Mouse (Mus musculus): ENCODE results near the gene Gimap9. TPM values are rescaled to one million over a fixed set of nuclear protein-coding genes. Genes with fewer than 3 reads are reported as not detected.

The Gimap9 gene
- 100 to 1,000 TPM; 236 to 293 (median 290) TPM for polyA plus RNA-seq (2017; shearing (Covaris generic))

DNA sequence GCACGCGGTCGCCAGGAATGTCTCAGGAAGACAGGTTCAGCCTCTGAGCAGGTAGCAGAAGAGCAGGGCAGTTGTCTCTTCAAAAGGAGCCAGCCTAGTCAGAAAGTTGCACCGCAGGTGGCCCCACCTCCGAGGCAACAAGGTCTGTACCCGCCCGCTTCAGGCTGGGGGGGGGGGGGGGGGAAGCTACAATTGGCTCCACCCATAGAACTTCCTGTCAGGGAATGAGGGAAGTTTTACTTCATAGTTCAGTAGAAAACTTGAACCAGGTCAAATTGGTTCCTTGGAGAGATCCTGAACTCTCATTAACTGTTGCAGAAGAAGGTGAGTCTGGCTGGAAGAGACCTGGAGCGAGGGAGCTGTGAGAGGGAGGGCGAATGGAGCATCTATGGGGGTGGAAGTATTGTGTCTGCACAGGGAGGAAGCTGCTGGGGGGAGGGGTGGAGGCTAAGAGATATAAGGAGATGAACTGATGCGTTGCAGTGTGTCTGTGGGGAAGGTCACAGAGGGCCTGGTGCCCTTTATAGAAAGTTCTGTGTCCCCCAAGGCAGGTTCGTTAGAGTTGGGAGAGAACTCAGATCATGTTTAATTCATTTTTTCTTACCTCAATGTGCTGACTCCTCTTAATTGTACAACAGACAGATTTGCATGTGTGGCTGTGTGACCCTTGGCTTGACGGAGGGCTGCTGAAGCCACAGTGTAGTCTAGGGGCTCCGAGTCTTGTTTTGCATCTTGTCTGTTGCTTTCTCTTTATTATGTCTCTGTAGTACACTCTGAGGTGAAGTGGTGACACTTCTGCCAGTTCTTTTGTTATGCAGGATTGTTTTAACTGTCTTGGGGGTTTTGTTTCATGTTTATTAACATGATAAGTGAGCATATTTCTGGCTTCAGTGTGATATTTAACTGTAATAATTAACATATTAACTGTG lies at the start of gene Gimap9:
Gimap9 (plus strand) TSS at position 199 of the 929 bp plus-strand sequence.
- peak; percentile 58 for ATAC-seq

DNA sequence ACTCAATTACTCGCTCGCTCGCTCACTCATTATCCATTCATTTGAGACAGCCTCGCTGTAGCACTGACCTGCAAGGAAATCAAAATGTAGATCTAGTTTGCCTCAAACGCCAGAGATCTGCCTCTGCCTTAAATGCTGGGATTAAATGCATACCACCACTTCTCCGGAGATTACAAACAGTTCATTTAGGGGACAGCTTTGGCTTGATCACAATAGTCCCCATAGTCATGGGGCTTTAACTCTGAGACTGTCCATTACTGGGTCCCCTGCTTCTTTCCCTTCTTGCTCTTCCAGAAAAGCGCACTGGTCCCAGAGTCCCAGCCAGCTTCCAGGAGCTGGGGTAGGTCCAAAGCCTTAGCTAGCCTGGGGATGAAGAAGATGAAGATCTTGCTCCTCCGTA lies 49.5 kb upstream of the Gimap9 start, which contains the start of gene AI854703:
AI854703 (plus strand) TSS at position 301 of the 400 bp plus-strand sequence.
- no peak for ATAC-seq

DNA sequence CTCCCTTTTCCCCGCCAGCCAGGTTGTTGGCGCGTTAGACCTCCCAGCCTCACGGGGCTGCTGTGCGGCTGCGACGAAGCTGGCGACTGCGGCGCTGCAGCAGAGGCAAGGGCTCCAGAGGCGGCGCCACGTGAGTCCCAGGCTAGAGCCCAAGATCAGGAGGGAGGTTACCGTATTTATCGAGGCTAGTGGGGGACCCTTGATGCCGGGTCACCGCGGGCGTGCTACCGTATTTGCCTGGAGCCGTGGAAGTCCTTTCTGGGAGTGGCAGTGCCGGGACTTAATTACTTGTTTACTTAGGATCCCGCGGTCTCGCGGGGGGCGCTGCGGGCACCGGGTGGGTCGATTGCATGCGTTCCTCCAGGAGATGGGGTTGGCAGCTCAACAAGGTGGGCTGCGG lies 48.9 kb upstream of the Gimap9 start:
- peak; percentile 46 for ATAC-seq

DNA sequence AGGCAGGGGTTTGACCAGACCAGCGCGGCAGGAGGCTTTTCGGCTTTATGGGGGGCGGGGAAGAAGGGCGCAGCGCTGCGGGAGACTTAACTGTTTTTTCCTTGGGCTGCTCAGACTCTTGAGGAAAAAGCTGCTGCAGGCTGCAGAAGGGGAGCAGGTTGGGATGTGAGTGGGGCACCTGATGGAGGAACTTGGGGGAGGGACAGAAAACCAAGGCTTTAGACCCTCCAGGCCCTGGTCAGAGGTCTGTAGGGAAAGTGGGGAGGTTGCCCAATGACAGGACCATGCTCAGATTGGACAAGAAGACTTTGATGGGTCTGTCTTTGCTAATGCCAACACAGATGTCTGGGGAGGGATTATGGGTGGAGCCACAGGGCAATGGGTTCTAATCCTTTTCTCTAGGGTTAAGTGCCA lies 48.4 kb upstream of the Gimap9 start:
- ATAC-seq = no peak

DNA sequence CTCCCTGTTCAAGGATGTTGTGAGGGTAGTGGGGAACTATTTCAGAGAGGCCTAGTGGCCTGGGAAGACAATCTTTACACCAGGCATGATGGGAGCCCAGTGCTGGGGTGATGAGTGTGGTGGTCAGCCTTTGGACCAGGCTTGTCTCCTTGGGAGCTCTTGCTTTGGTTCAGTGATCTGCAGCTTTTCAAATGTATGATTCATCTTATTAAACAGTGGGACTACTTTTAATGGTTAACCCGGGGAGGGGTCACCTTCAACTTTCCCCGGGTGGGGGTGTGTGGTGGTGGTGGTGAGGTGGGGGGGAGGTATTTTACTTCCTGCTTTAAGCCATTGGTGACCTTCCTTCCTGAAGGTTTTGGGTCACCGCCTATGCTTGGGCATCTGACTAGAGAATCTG lies 47.6 kb upstream of the Gimap9 start:
- no peak for ATAC-seq

DNA sequence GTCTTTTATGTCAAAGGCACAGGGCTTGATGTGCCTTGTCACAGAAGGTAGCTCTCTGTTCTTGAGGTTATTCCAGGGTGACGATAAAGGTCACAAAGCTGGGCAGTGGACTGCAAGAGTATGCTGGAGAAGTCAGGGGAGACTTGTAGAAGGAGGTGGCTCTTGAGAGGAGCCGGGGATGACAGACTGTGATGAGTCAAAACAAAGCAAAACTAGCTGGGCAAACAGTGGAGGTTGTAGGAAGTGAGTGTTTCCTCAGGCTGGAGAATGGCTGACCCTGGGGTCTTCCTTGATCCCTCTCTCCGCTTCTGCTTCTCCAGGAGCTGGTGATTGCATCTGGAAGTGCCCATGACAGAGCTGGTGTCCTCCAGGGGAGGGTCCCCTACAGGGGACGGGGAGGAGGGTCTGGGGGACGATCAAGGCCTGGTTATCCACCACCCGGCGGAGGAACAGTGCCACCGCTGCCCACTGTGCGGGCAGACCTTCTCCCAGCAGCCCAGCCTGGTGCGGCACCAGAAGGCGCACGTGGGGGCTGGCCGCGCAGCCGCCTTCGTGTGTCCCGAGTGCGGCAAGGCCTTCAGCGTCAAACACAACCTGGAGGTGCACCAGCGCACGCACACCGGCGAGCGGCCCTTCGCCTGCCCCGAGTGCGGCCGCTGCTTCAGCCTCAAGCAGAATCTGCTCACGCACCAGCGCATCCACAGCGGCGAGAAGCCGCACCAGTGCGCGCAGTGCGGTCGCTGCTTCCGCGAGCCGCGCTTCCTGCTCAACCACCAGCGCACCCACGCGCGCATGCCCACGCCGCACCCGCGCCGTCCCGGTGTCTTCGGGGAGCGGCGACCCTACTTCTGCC lies 46.9 kb upstream of the Gimap9 start:
- ATAC-seq = peak; percentile 67

DNA sequence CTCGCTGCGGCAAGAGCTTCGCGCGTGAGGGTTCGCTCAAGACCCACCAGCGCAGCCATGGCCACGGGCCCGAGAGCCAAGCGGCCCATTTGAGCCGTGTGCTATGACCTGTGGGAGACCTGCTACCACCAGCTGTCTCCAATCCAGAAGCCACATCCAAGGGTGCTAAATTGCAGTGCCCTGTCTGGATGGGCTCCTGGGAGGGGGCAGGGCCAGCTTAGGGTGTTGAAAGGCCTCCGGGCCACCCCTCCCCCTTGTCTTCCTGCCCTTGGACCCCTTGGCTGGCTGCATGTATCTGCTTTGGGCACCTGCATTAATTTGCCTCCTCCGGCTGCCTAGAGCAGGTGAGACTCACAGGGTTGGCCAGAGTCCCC lies 46.3 kb upstream of the Gimap9 start:
- peak; percentile 27 for ATAC-seq

DNA sequence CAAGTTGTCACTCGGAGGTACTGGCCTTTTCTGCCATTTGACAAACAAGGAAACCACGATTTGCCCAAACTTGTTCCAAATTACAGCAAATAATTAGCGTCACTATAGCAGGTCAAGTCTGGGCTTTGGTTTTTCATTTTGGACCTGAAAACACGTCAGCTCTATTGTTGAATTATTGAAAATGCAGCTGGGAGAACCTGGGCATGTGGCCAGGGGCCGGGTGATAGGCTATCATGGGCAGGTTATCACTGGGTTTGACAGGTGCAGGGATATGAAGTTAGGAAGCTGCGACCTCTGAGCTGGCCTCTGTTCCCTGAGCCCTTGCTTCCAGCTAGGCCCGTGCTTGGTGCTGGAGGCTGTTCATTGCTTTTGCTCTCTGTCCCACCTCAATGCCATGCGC lies 45.1 kb upstream of the Gimap9 start:
- no peak for ATAC-seq

DNA sequence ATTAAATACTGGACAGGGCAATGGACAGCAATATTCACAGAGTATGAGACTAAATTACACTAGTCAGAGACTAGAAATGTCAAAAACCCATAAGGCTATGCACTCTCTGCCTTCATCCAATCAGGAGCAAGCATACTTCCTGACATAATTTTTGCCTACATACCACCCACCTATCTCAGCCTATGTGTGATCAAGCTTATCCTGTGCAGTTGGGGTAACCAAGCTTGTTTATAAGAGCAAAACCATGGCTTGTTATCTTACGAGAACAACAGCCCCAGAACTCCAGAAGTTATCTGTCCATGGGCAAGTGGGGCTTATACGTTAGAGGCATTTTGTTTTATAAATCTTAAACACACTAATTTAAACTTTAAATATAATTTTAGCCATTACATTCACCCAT lies 40.8 kb upstream of the Gimap9 start:
- no peak for ATAC-seq

DNA sequence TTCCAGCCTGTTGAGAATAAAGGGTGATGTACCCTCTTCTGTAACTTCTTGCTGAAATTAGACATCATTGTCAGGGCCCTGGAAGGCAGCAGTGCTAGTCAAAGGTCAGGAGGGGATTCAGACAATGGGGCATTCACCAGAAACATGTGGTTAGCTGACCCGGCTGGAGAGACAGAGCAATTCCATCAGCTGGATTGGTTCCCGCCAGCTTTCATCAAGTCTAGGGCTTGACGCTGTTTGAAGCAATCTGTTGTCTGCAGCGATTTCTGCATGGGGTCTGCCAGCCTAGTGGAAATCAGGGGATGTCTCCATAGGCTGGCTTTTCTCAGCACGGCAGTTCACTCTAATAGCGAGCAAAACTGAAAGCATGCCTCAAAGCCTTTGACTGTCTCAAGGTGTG lies 39.4 kb upstream of the Gimap9 start:
- no peak for ATAC-seq

DNA sequence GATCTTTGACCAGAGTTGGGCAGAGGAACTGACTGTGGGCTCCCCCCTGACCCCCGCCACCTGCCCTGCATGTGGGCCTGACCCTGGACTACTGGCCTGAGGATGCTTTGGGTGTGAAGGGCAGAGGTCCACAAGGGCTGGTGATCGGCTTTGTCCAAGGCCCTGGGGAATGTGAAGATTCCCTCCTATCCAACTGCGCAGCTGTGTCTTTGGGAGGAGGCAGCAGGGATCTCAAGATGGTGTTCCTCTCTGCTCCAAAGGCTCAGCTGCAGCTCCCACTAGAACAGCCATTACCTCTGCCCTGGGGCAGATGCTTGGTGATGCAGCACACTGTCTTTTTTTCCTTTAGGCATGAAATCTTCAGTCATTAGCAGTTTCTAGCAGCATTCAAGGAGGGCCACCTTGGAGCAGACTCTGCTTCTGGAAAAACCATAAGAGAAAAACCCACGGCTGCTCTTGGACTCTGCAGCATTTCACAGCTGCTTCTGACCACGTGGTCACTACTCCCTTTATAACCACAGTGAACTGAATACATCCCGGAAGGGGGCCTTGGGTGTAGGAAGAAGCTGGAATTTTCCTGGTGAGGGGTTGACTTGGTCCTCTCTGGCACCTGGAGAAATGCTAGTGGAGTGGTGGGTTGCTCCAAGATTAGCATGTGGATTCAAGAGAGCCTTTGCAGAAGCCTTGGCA lies 38.0 kb upstream of the Gimap9 start:
- ATAC-seq = no peak

DNA sequence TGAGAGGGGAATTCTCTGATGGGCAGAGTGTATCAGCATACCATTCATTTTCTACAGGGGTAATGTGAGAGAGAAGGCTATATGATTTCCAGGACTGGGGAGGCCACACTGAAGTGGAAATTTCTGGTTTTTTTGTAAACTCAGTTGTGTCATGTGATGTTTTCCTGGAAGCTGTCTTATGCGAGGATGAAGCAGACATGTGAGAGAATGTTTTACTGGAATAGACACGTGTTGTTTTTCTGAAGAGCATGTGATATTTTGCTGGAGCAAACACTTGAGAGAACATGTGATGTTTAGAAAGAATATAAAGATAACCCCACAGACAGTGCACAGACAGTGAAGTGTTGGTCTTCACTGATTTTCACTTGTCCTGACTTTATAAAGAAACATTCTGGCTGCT lies 37.4 kb upstream of the Gimap9 start:
- no peak for ATAC-seq

DNA sequence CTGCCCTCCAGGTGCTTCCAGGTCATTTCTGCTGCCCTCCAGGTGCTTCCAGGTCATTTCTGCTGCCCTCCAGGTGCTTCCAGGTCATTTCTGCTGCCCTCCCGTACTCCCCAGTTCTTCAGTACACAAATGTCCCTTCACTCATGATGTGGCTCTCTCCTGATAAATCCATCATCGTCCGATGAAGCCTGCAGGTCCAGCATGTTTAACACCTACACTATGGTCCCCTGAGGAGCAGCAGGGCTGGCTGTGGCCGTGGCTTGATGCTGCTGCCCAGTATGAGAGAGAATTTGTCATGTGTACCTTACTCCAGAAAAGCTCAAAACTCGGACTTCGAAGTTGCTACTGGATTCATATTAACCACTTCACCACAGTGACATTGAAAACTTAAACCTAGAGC lies 34.5 kb upstream of the Gimap9 start:
- ATAC-seq = no peak

DNA sequence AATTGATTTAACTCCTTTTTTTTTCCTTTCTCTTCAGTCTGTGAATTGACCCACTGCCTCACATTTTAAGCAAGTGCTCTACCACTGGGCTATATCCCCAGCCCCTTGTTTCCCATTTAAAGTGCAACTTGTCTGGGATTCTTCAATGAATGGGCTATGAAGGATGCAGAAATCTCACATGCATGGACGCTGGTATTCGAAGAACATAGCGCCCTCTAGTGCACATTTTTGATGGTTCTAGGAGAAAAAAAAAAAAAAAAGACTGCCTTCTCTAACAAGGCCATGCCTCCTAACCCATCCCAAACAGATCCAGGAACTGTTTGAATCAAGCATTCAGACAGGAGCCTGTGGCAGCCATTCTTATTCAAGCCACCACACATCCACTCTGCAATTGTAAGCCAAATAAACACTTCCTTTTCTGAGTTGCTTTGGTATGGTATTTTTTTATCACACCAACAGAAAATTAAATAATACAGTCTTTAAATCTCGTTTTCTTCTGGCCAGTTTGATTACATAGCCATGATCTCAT lies 33.1 kb upstream of the Gimap9 start:
- no peak for ATAC-seq

DNA sequence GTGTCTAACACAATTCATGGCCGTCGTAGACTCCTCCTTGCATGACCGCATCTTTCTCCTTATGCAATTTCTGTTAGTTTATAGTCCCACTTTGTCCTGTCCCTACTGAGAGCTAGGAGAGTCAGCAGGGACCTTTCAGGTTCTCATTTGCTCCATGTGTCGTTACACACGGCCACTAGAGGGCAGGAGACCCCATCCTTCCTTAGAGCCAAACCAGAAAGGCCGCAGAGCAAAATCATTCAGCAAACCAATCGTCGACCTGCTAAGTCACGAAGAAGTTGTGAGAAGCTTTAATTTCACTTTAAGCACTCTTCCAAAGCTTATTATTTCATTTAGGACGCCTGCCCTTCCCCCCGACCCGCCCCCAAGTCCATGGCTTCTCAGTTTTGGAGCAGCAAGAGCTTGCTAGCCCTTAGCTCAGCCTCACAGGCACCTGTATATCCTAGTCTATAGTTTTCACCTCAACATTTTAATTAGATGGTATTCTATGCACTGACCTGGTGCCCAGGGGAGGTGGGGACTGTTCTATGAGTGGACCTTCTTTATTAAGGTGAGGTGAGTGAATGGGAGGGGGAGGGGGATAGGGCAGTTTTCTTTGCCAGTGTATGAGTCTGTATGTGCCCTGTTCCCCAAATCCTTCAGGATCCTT lies 30.1 kb upstream of the Gimap9 start:
- peak; percentile 55 for ATAC-seq

DNA sequence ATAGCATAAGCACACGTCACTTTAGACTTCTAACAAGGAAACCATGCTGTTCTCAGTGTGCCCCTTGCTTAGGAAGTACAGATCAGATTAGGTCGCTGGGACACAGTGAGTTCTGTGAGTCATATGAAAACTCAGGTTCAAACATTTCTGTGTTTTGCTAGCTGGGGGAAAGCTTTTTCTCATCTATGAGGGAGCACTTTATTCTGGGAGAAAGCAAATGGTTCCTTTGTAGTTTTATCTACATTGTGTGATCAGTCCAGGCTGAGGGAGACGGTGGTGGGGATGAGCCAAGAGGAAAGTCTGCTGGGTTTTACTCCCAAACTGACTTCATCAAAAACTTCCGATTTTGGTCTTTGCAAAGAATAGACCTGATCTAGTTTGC lies 29.6 kb upstream of the Gimap9 start:
- ATAC-seq = no peak

DNA sequence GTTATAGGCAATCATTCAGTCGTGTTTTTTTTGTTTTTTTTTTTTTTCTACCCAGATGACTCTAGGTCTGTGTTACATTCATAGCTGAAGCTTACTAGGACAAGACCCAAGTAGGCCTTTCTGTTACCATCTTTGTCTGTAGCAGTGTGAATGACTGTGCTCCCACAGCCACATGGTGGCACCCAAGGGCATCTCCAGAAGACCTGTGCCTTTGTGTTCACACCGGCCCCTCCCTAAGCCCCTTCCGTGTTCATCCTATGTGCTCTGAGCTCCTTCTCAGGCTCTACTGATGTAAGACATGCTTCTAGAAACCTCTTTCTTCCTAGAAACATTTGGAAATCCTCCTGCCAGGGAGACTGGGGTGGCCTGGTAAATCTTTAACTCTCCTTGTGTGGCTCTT lies 28.9 kb upstream of the Gimap9 start, which contains the start of gene Gimap8:
Gimap8 (plus strand) TSS at position 240 of the 400 bp plus-strand sequence.
- ATAC-seq = peak; percentile 87

DNA sequence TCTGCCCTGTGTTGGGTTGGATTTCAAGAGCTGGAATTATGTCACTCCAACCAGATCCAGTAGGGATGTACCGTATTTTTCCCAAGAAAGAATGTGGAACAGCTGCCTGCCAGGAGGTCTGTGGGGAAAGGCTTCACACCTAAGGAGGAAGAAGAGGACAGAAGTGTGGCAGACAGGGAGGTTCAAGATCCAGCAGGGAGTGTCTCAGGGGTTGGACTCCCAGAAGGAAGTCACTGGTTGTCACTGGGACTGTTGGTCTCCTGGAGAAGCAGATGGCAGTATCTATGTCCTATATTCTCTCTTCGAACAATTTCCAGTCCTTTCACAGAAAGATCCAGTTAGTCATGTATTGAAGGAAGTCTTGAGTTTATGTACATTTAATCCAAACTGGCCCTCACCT lies 28.3 kb upstream of the Gimap9 start:
- ATAC-seq = no peak

DNA sequence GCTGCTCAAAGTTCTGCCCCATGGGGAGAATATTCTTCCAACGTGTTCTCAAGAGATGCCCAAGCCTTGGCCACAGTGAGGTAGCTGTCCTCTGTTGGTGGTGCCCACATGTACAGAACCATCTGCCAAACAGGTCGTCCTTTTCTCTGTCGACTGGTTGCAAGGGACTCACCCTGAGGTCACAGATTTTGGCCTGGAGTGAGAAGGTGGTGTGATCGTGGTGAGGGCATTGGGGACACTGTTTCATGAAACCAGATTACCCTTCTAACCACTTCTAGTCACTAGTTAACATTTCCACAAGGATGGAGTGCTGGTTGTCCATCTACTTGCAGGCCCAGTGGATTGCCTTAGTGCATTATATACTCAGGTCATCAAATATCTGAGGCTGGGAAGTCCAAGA lies 27.1 kb upstream of the Gimap9 start:
- ATAC-seq = no peak

DNA sequence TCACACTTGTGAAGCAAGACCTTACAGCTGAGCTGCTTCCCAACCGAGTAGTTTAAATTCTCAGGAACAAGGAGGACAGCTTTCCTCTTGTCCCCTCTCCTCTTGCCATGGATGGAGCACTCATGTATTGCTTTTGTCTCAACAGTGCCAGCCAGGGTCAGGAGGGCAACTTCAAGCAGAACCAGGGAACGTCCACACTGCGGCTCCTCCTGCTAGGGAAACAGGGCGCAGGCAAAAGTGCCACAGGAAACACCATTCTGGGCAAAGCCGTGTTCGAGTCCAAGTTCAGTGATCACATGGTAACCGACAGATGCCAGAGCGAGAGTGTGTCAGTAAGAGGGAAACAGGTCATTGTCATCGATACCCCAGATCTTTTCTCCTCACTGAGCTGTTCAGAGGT lies 25.9 kb upstream of the Gimap9 start:
- ATAC-seq = no peak

DNA sequence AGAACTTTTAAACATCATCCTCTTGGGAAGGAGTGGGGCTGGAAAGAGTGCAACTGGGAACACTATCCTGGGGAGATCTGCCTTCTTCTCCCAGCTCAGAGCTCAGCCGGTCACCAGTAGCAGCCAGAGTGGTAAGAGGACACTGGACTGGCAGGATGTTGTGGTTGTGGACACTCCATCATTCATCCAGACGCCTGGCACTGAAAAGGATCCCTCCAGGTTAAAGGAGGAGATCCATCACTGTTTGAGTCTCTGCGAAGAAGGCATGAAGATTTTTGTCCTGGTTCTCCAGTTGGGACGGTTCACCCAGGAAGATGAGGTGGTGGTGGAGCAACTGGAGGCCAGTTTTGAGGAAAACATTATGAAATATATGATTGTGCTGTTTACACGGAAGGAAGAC lies 17.2 kb upstream of the Gimap9 start:
- no peak for ATAC-seq

DNA sequence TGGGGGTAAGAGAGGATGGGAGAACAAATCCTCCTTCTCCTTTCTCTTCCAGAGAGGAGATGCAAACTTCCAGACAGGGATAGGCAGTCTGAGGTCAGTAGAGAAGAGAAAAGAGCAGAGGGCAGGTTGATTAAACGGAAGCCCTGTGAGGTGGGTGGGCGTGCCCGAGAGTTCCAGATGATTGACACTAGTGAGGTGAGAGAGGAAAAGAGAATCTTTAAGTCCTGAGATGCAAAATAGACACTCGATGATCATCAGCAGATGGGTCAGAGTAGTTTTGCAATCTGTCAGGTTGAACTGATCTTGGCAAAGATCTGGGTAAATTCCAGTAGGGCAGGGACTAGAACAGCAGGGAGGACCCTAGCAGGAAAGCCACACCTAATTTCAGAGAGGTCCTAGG lies 11.2 kb upstream of the Gimap9 start:
- peak; percentile 52 for ATAC-seq

Data from inflammation-experienced regulatory T-cells, adult 6 months (primary cell).